Mouse (Mus musculus) midbrain, embryonic 15.5 days (tissue): Measurements from ENCODE around the gene Slc10a7. TPM values are rescaled to one million over a fixed set of nuclear protein-coding genes. Genes with fewer than 3 reads are reported as not detected.

Experiments used
- ATAC-seq: fragments of 200-750 bp; cut with Nextera tagmentation; replicated peaks from 2 replicates; pipeline ENCODE4 v1.8.0; 2017; ENCODE audit warnings: moderate TSS enrichment
- H3K27ac ChIP-seq: fragments of 300-500 bp; sonication (generic); 2 replicates; pipeline ENCODE4 v1.5.1; 2015; ENCODE audit warnings: mild to moderate bottlenecking, inconsistent platforms
- H3K27me3 ChIP-seq: fragments of 300-500 bp; sonication (generic); replicated peaks from 2 replicates; pipeline ENCODE4 v1.6.1; 2015; ENCODE audit warnings: inconsistent platforms
- H3K36me3 ChIP-seq: fragments of 300-500 bp; sonication (generic); replicated peaks from 2 replicates; pipeline ENCODE4 v1.6.1; 2015; ENCODE audit warnings: inconsistent platforms
- H3K4me1 ChIP-seq: fragments of 300-500 bp; sonication (generic); 2 replicates; pipeline ENCODE4 v1.6.1; 2015; ENCODE audit warnings: inconsistent platforms
- H3K4me2 ChIP-seq: fragments of 300-500 bp; sonication (generic); 2 replicates; pipeline ENCODE4 v1.6.1; 2015; ENCODE audit warnings: inconsistent platforms, mild to moderate bottlenecking, moderate library complexity
- H3K4me3 ChIP-seq: fragments of 300-500 bp; sonication (generic); 2 replicates; pipeline ENCODE4 v1.5.1; 2015; ENCODE audit warnings: mild to moderate bottlenecking, inconsistent platforms
- H3K9ac ChIP-seq: fragments of 300-500 bp; sonication (generic); 2 replicates; pipeline ENCODE4 v1.6.1; 2015; ENCODE audit warnings: mild to moderate bottlenecking, inconsistent platforms
- H3K9me3 ChIP-seq: fragments of 300-500 bp; sonication (generic); 2 replicates; pipeline ENCODE4 v1.6.1; 2016; ENCODE audit warnings: inconsistent platforms
- WGBS: fragments of 180-500 bp; shearing (Covaris S2); methylation state at CpG from one replicate; pipeline ENCODE4 v1.1.7; 2015; ENCODE audit warnings: mixed read lengths; 5-methylcytosine and 5-hydroxymethylcytosine counted together
- polyA plus RNA-seq: library from polyadenylated mRNA; unstranded; fragments of >200 nt; fragmentation: Nextera tagmentation; extraction: Ambion mirVana; gene quantifications from 2 replicates; pipeline ENCODE4 v1.2.1, GENCODE M21; 2015

Slc10a7 gene
- polyA plus RNA-seq, 1 experiment from 2014 or later = 11.9 TPM

- Histone ChIP-seq H3K4me2 (peak overlapping the region; percentile 6; the same call in 1 of the 2 replicates), H3K4me3 (no peak overlapping the region), H3K27ac (peak overlapping the region; percentile 46; the same call in 1 of the 2 replicates), H3K27me3 (no peaks in the 10 kb centered on the region), H3K9ac (no peak overlapping the region), H3K9me3 (no peaks in the 10 kb centered on the region), H3K36me3 (no peaks in the 10 kb centered on the region), H3K4me1 (peaks cover 23% of the 10 kb centered on the region)
- peak; percentile 78 for ATAC-seq
- WGBS = 14% methylated on average over 11 of the region's 11 CpGs
Observed at GRCm38 (mm10) chr8:78556773-78557434, 47.8 kb downstream of the Slc10a7 start.

GRCm38 (mm10) chr8:78561620-78562019 lies 52.5 kb downstream of the Slc10a7 start:
- Histone ChIP-seq H3K4me1 (peaks cover 6% of the 10 kb centered on the region), H3K9me3 (no peaks in the 10 kb centered on the region), H3K27ac (no peak overlapping the region), H3K36me3 (no peaks in the 10 kb centered on the region), H3K9ac (no peak overlapping the region), H3K27me3 (no peaks in the 10 kb centered on the region), H3K4me2 (no peak overlapping the region), H3K4me3 (no peak overlapping the region)
- 89% methylated on average over 6 of the region's 6 CpGs for WGBS
- no peak for ATAC-seq

- Histone ChIP-seq H3K9me3 (no peaks in the 10 kb centered on the region), H3K4me1 (no peaks in the 10 kb centered on the region), H3K27ac (no peak overlapping the region), H3K4me2 (no peak overlapping the region), H3K9ac (no peak overlapping the region), H3K36me3 (no peaks in the 10 kb centered on the region), H3K27me3 (no peaks in the 10 kb centered on the region), H3K4me3 (no peak overlapping the region)
- no peak for ATAC-seq
- 79% methylated on average over 2 of the region's 2 CpGs for WGBS
Observed at GRCm38 (mm10) chr8:78563466-78564058, 54.4 kb downstream of the Slc10a7 start.

GRCm38 (mm10) chr8:78564200-78564599 lies 55.1 kb downstream of the Slc10a7 start:
- Histone ChIP-seq H3K27me3 (no peaks in the 10 kb centered on the region), H3K27ac (no peak overlapping the region), H3K4me2 (no peak overlapping the region), H3K9me3 (no peaks in the 10 kb centered on the region), H3K9ac (no peak overlapping the region), H3K4me3 (no peak overlapping the region), H3K4me1 (no peaks in the 10 kb centered on the region), H3K36me3 (no peaks in the 10 kb centered on the region)
- WGBS = 89% methylated on average over 5 of the region's 5 CpGs
- no peak for ATAC-seq

- 65% methylated on average over 8 of the region's 8 CpGs for whole genome bisulfite sequencing
- Histone ChIP-seq H3K27me3 (no peaks in the 10 kb centered on the region), H3K9ac (no peak overlapping the region), H3K27ac (no peak overlapping the region), H3K4me1 (peaks cover 11% of the 10 kb centered on the region), H3K4me2 (no peak overlapping the region), H3K4me3 (no peak overlapping the region), H3K9me3 (no peaks in the 10 kb centered on the region), H3K36me3 (no peaks in the 10 kb centered on the region)
- ATAC-seq = no peak
Observed at GRCm38 (mm10) chr8:78568196-78568595, 59.0 kb downstream of the Slc10a7 start.

GRCm38 (mm10) chr8:78571528-78571927 lies 62.4 kb downstream of the Slc10a7 start:
- WGBS = 55% methylated on average over 9 of the region's 9 CpGs
- Histone ChIP-seq H3K9me3 (no peaks in the 10 kb centered on the region), H3K27ac (no peak overlapping the region), H3K4me1 (peaks cover 11% of the 10 kb centered on the region), H3K4me3 (no peak overlapping the region), H3K36me3 (no peaks in the 10 kb centered on the region), H3K4me2 (no peak overlapping the region), H3K9ac (no peak overlapping the region), H3K27me3 (no peaks in the 10 kb centered on the region)
- no peak for ATAC-seq

GRCm38 (mm10) chr8:78574207-78574606 lies 65.1 kb downstream of the Slc10a7 start:
- H3K9ac ChIP-seq = no peak overlapping the region
- ATAC-seq = no peak
- no peaks in the 10 kb centered on the region for H3K36me3 ChIP-seq
- H3K4me1 ChIP-seq = peaks cover 15% of the 10 kb centered on the region
- no peak overlapping the region for H3K4me2 ChIP-seq
- no peaks in the 10 kb centered on the region for H3K9me3 ChIP-seq
- WGBS = 71% methylated on average over 7 of the region's 7 CpGs
- H3K4me3 ChIP-seq = no peak overlapping the region
- H3K27ac ChIP-seq = no peak overlapping the region
- no peaks in the 10 kb centered on the region for H3K27me3 ChIP-seq

GRCm38 (mm10) chr8:78577569-78577968 lies 68.4 kb downstream of the Slc10a7 start:
- Histone ChIP-seq H3K9me3 (no peaks in the 10 kb centered on the region), H3K4me1 (0 out of 2 replicates have a peak, but pooled peaks cover 4% of the 10 kb centered on the region), H3K4me3 (no peak overlapping the region), H3K27ac (no peak overlapping the region), H3K4me2 (no peak overlapping the region), H3K9ac (no peak overlapping the region), H3K36me3 (no peaks in the 10 kb centered on the region), H3K27me3 (no peaks in the 10 kb centered on the region)
- 0 out of 2 replicates have a peak, but pooled peaks have one; percentile 48 for ATAC-seq
- WGBS = 33% methylated on average over 10 of the region's 10 CpGs

- Histone ChIP-seq H3K4me1 (0 out of 2 replicates have a peak, but pooled peaks cover 4% of the 10 kb centered on the region), H3K4me3 (no peak overlapping the region), H3K4me2 (no peak overlapping the region), H3K36me3 (no peaks in the 10 kb centered on the region), H3K9me3 (no peaks in the 10 kb centered on the region), H3K27me3 (no peaks in the 10 kb centered on the region), H3K9ac (no peak overlapping the region), H3K27ac (no peak overlapping the region)
- 47% methylated on average over 3 of the region's 3 CpGs for WGBS
- ATAC-seq = no peak
Observed at GRCm38 (mm10) chr8:78578036-78578435, 68.9 kb downstream of the Slc10a7 start.

GRCm38 (mm10) chr8:78584011-78584776 lies 75.0 kb downstream of the Slc10a7 start:
- ATAC-seq = no peak

GRCm38 (mm10) chr8:78584863-78585262 lies 75.7 kb downstream of the Slc10a7 start:
- H3K27ac ChIP-seq = no peak overlapping the region
- H3K9me3 ChIP-seq = no peaks in the 10 kb centered on the region

More at GRCm38 (mm10) chr8:78584011-78584776, 75.0 kb downstream of the Slc10a7 start:
- no peaks in the 10 kb centered on the region for H3K27me3 ChIP-seq
- H3K4me3 ChIP-seq = no peak overlapping the region
- H3K9me3 ChIP-seq = no peaks in the 10 kb centered on the region
- H3K4me2 ChIP-seq = no peak overlapping the region
- no peak overlapping the region for H3K27ac ChIP-seq
- no peak overlapping the region for H3K9ac ChIP-seq
- H3K4me1 ChIP-seq = no peaks in the 10 kb centered on the region
- no peaks in the 10 kb centered on the region for H3K36me3 ChIP-seq
- WGBS = 75% methylated on average over 5 of the region's 5 CpGs

GRCm38 (mm10) chr8:78595481-78595908 lies 86.3 kb downstream of the Slc10a7 start:
- Histone ChIP-seq H3K4me1 (peaks cover 11% of the 10 kb centered on the region; the same call in 1 of the 2 replicates), H3K36me3 (no peaks in the 10 kb centered on the region), H3K4me2 (no peak overlapping the region), H3K9me3 (no peaks in the 10 kb centered on the region), H3K27ac (no peak overlapping the region), H3K9ac (no peak overlapping the region), H3K27me3 (no peaks in the 10 kb centered on the region), H3K4me3 (no peak overlapping the region)
- no peak for ATAC-seq
- 51% methylated on average over 6 of the region's 6 CpGs for WGBS

More at GRCm38 (mm10) chr8:78584863-78585262, 75.7 kb downstream of the Slc10a7 start:
- no peak overlapping the region for H3K4me2 ChIP-seq
- H3K36me3 ChIP-seq = no peaks in the 10 kb centered on the region
- no peak for ATAC-seq
- no peak overlapping the region for H3K4me3 ChIP-seq
- WGBS = 80% methylated on average over 3 of the region's 3 CpGs
- no peaks in the 10 kb centered on the region for H3K27me3 ChIP-seq
- no peak overlapping the region for H3K9ac ChIP-seq
- H3K4me1 ChIP-seq = no peaks in the 10 kb centered on the region
